Mouse (Mus musculus) gastrocnemius, postnatal 4 days (tissue): ENCODE measurements around the gene Tie1. TPM values are rescaled to one million over a fixed set of nuclear protein-coding genes. Genes with fewer than 3 reads are reported as not detected.

ENCODE experiments used
- DNase-seq, 2 experiments: peaks; one replicate each; pipeline ENCODE4 v3.0.0; 2021 to 2022; ENCODE audit warnings: low spot score in 2 of 2, mixed read lengths in 2 of 2
- total RNA-seq, 2 experiments: library from RNA; stranded (reverse); gene quantifications; 2 replicates each; pipeline ENCODE4 v1.2.3; 2021

The Tie1 gene
- total RNA-seq, 2 experiments from 2014 or later = 41.5 to 44.1 TPM

- DNase-seq = no peak
These were observed 68.5 kb downstream of the Tie1 start for GRCm38 (mm10) chr4:118421384-118421783.

Other genes starting within 250 kb of the Tie1 start
- gene Ptprf, start 198.7 kb downstream of the Tie1 start, total RNA-seq = 10 to 100 TPM; 28.9 to 30.0 TPM
- 10 to 100 TPM; 16.1 to 18.9 TPM for gene Szt2, start 80.8 kb downstream of the Tie1 start, total RNA-seq
- 10 to 100 TPM; 51.0 to 53.4 TPM for gene Med8, start 80.7 kb downstream of the Tie1 start, total RNA-seq
- gene Elovl1, start 62.0 kb downstream of the Tie1 start, total RNA-seq = 10 to 100 TPM; 39.1 to 39.6 TPM
- 10 to 100 TPM; 27.0 to 32.7 TPM for gene Cdc20, start 52.7 kb downstream of the Tie1 start, total RNA-seq
- gene Mpl, start 32.5 kb downstream of the Tie1 start, total RNA-seq = under 1 TPM in 1 of 2 experiments, not detected in 1; 0.10 TPM
- not detected for gene 2610528J11Rik, start 36.9 kb upstream of the Tie1 start, total RNA-seq
- under 1 TPM in 1 of 2 experiments, not detected in 1; 0.67 TPM for gene Tmem125, start 54.0 kb upstream of the Tie1 start, total RNA-seq
- not detected for gene Cfap57, start 130.7 kb upstream of the Tie1 start, total RNA-seq
- gene Ebna1bp2, start 130.7 kb upstream of the Tie1 start, total RNA-seq = 10 to 100 TPM; 55.1 to 56.9 TPM
- gene Olfr62, start 168.9 kb upstream of the Tie1 start, total RNA-seq = not detected
- not detected for gene Olfr1342, start 202.7 kb upstream of the Tie1 start, total RNA-seq
- gene Olfr1341, start 213.5 kb upstream of the Tie1 start, total RNA-seq = not detected
- gene Olfr1340, start 230.1 kb upstream of the Tie1 start, total RNA-seq = not detected
- not detected for gene Olfr1339, start 242.1 kb upstream of the Tie1 start, total RNA-seq